Mouse (Mus musculus): ENCODE measurements around the gene Itgal.

GRCm38 (mm10) chr7:127345512-127346325 lies 49.7 kb downstream of the Itgal start, which contains the start of gene Zfp768:
- TF ChIP-seq CTCF (IDR thresholded peaks at IDR 0.05; ENCODE audit: low read depth) = no peak
- peak; percentile 78; the same call in 1 of the 2 replicates for TF ChIP-seq EP300 (IDR thresholded peaks at IDR 0.05; ENCODE audit: low read depth)
